Mouse (Mus musculus): ENCODE data around the gene Trio.

DNA sequence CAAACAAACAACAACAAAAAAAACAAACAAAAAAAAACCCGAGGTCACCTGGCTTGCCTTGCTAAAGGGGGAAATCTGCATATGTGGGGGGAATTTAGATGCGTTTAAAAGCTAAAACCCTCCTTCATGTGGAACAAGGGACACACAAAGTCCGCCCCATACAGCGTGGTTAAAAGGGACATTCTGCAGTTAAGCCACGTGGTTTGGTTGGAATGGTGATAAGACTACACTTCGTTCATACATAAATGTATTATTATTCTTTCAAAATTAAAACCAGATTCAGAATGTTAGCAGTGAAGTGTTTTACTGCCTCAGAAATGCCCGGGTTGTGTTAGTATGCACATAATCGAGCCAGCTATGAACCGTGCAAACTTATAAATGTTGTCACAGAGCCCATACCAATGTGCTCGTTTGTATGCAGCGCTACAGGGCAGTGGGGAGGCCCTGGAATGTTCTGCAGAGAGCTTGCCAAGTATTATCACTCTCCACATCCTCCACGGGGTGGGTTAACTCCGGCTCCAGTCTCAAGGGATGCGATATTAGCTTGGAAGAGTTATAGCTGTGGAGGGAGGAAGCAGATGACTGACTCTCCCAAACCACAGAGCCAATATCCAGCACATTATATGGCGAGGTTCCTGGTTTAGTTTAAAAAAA, 243.1 kb downstream of the Trio start:
- TF ChIP-seq CTCF (IDR thresholded peaks at IDR 0.05; ENCODE audit: low read depth, low read length) (no peak), GATA1 (IDR thresholded peaks at IDR 0.05; ENCODE audit: borderline replicate concordance, low read length) (no peak), POLR2AphosphoS5 (IDR thresholded peaks at IDR 0.05; ENCODE audit: insufficient replicate concordance, low read depth, low read length) (no peak)

All from G1E (cell line).